Mouse (Mus musculus) forebrain, postnatal 0 days (tissue): ENCODE measurements at regions not wholly inside any gene's neighbourhood (a gene's known extent, or its start where the extent isn't known, plus 50 kb on each side); places are given as distances from the start of the nearest gene placed in this dataset.

Experiments used
- ATAC-seq: fragments of 200-750 bp; cut with Nextera tagmentation; 2 replicates; pipeline ENCODE4 v1.8.0; 2017; ENCODE audit warnings: mild to moderate bottlenecking, moderate library complexity
- DNase-seq: peaks from one replicate; pipeline ENCODE4 v3.0.0-alpha.2; 2015
- H3K27ac ChIP-seq: fragments of 300-500 bp; sonication (generic); 2 replicates; pipeline ENCODE4 v1.5.1; 2014; ENCODE audit warnings: low read depth, mild to moderate bottlenecking, antibody characterized with exemption, low read length, moderate library complexity, mixed read lengths
- H3K27me3 ChIP-seq: fragments of 300-500 bp; sonication (generic); 2 replicates; pipeline ENCODE4 v1.6.1; 2014; ENCODE audit warnings: mild to moderate bottlenecking, low read length, mixed read lengths; ENCODE audit not compliant: insufficient read depth
- H3K36me3 ChIP-seq: fragments of 300-500 bp; sonication (generic); 2 replicates; pipeline ENCODE4 v1.6.1; 2014; ENCODE audit warnings: mild to moderate bottlenecking, moderate library complexity; ENCODE audit not compliant: insufficient read depth
- H3K4me1 ChIP-seq: fragments of 300-500 bp; sonication (generic); 2 replicates; pipeline ENCODE4 v1.6.1; 2014; ENCODE audit warnings: antibody characterized with exemption; ENCODE audit not compliant: insufficient read depth
- H3K4me2 ChIP-seq: fragments of 300-500 bp; sonication (generic); 2 replicates; pipeline ENCODE4 v1.6.1; 2014; ENCODE audit warnings: low read depth, mild to moderate bottlenecking, moderate library complexity
- H3K4me3 ChIP-seq: fragments of 300-500 bp; sonication (generic); 2 replicates; pipeline ENCODE4 v1.5.1; 2014; ENCODE audit warnings: low read depth, low read length, mixed read lengths
- H3K9ac ChIP-seq: fragments of 300-500 bp; sonication (generic); 2 replicates; pipeline ENCODE4 v1.6.1; 2014; ENCODE audit warnings: mild to moderate bottlenecking
- H3K9me3 ChIP-seq: fragments of 300-500 bp; sonication (generic); 2 replicates; pipeline ENCODE4 v1.6.1; 2016; ENCODE audit warnings: low read length
- CTCF ChIP-seq: sonication (generic); IDR thresholded peaks from 2 replicates; pipeline ENCODE4 v1.5.1; 2016; ENCODE audit warnings: antibody characterized with exemption, control low read depth, low read depth
- WGBS: fragments of 180-500 bp; shearing (Covaris S2); extraction: QIAGEN DNeasy Blood & Tissue Kit; methylation state at CpG from one replicate; pipeline ENCODE4 v1.1.7; 2014; 5-methylcytosine and 5-hydroxymethylcytosine counted together

- DNase-seq (peak; percentile 17), ATAC-seq (no peak)
- Histone ChIP-seq H3K4me2 (no peak overlapping the region), H3K9me3 (no peaks in the 10 kb centered on the region), H3K4me1 (no peaks in the 10 kb centered on the region), H3K27ac (no peak overlapping the region), H3K9ac (no peak overlapping the region), H3K4me3 (no peak overlapping the region), H3K36me3 (no peaks in the 10 kb centered on the region), H3K27me3 (no peaks in the 10 kb centered on the region)
- 60% methylated on average over 2 of the region's 2 CpGs for WGBS
- no peak for TF ChIP-seq CTCF
Observed at GRCm38 (mm10) chr1:61574276-61574675, 64.3 kb upstream of the Pard3b start.

GRCm38 (mm10) chr1:61576758-61577157 is 61.9 kb upstream of the Pard3b start:
- H3K9me3 ChIP-seq: no peaks in the 10 kb centered on the region
- ATAC-seq (no peak), DNase-seq (no peak)
- H3K4me3 ChIP-seq: no peak overlapping the region
- H3K4me2 ChIP-seq: no peak overlapping the region
- H3K27me3 ChIP-seq: no peaks in the 10 kb centered on the region
- H3K27ac ChIP-seq: no peak overlapping the region
- no peak overlapping the region for H3K9ac ChIP-seq
- TF ChIP-seq CTCF: no peak
- no peaks in the 10 kb centered on the region for H3K36me3 ChIP-seq
- no peaks in the 10 kb centered on the region for H3K4me1 ChIP-seq
- 89% methylated on average over 4 of the region's 4 CpGs for WGBS

GRCm38 (mm10) chr1:61587251-61587650 is 51.4 kb upstream of the Pard3b start:
- no peak for ATAC-seq
- no peak overlapping the region for H3K4me2 ChIP-seq
- H3K36me3 ChIP-seq: no peaks in the 10 kb centered on the region
- no peak overlapping the region for H3K4me3 ChIP-seq
- H3K9me3 ChIP-seq: no peaks in the 10 kb centered on the region
- TF ChIP-seq CTCF: no peak
- no peak overlapping the region for H3K9ac ChIP-seq
- 81% methylated on average over 8 of the region's 8 CpGs for WGBS
- no peaks in the 10 kb centered on the region for H3K4me1 ChIP-seq
- no peak for DNase-seq
- no peak overlapping the region for H3K27ac ChIP-seq
- H3K27me3 ChIP-seq: no peaks in the 10 kb centered on the region
